Mouse (Mus musculus) T-helper 17 cell (primary cell): ENCODE measurements around the gene Ckap4.

Experiments
- in situ Hi-C, 2 experiments: fragments of 300-600 bp; cut with MboI, MseI; formaldehyde crosslinking; loops; 1 replicate in 1 of 2; 2 replicates in 1 of 2; pipeline ENCODE4 v1.15.1; 2025; ENCODE audit warnings: high pct_unique_total_duplicates in 2 of 2

Gene Ckap4

GRCm38 (mm10) chr10:84549920-84550293, 16.0 kb upstream of the Ckap4 start:
- in situ Hi-C loops = no loop called here

GRCm38 (mm10) chr10:84549146-84549919, 15.5 kb upstream of the Ckap4 start:
- in situ Hi-C loops = no loop called here

GRCm38 (mm10) chr10:84544841-84545610, 11.2 kb upstream of the Ckap4 start:
- in situ Hi-C loops = no loop called here

GRCm38 (mm10) chr10:84542802-84543658, 9.2 kb upstream of the Ckap4 start:
- in situ Hi-C loops = no loop called here

- in situ Hi-C loops = no loop called here
Observed at GRCm38 (mm10) chr10:84539651-84540050, 5.8 kb upstream of the Ckap4 start.

GRCm38 (mm10) chr10:84535859-84536258, 2.0 kb upstream of the Ckap4 start:
- in situ Hi-C loops = no loop called here

GRCm38 (mm10) chr10:84535458-84535857, 1.6 kb upstream of the Ckap4 start:
- in situ Hi-C loops = no loop called here

- in situ Hi-C loops = no loop called here
Observed at GRCm38 (mm10) chr10:84532911-84533882, 665 bp downstream of the Ckap4 start.

GRCm38 (mm10) chr10:84532191-84532889, 1.5 kb downstream of the Ckap4 start:
- in situ Hi-C loops = no loop called here

- in situ Hi-C loops = no loop called here
Observed at GRCm38 (mm10) chr10:84531576-84531975, 2.3 kb downstream of the Ckap4 start.

- in situ Hi-C loops = no loop called here
Observed at GRCm38 (mm10) chr10:84530388-84530787, 3.5 kb downstream of the Ckap4 start.

GRCm38 (mm10) chr10:84527631-84528030, 6.2 kb downstream of the Ckap4 start:
- in situ Hi-C loops = loop anchor here in 1 of 2 experiments (10.0 kb wide), 1 partner anchor 67 kb away; no protein-coding TSS in a partner anchor

GRCm38 (mm10) chr10:84527070-84527469, 6.8 kb downstream of the Ckap4 start:
- in situ Hi-C loops = loop anchor here in 1 of 2 experiments (10.0 kb wide), 1 partner anchor 68 kb away; no protein-coding TSS in a partner anchor

- in situ Hi-C loops = loop anchor here in 1 of 2 experiments (10.0 kb wide), 1 partner anchor 68 kb away; no protein-coding TSS in a partner anchor
Observed at GRCm38 (mm10) chr10:84526488-84526887, 7.4 kb downstream of the Ckap4 start.

- in situ Hi-C loops = loop anchor here in 1 of 2 experiments (10.0 kb wide), 1 partner anchor 71 kb away; no protein-coding TSS in a partner anchor
Observed at GRCm38 (mm10) chr10:84523682-84524081, 10.2 kb downstream of the Ckap4 start.

- in situ Hi-C loops = loop anchor here in 1 of 2 experiments (5.0 kb wide), 1 partner anchor 116 kb away; no protein-coding TSS in a partner anchor
Observed at GRCm38 (mm10) chr10:84516414-84516927, 17.4 kb downstream of the Ckap4 start.

GRCm38 (mm10) chr10:84515980-84516379, 17.9 kb downstream of the Ckap4 start:
- in situ Hi-C loops = loop anchor here in 1 of 2 experiments (5.0 kb wide), 1 partner anchor 116 kb away; no protein-coding TSS in a partner anchor

GRCm38 (mm10) chr10:84515512-84515950, 18.3 kb downstream of the Ckap4 start:
- in situ Hi-C loops = loop anchor here in 1 of 2 experiments (5.0 kb wide), 1 partner anchor 117 kb away; no protein-coding TSS in a partner anchor

GRCm38 (mm10) chr10:84514038-84514578, 19.8 kb downstream of the Ckap4 start:
- in situ Hi-C loops = no loop called here
